Mouse (Mus musculus): Measurements from ENCODE around the gene Abtb2.

DNA sequence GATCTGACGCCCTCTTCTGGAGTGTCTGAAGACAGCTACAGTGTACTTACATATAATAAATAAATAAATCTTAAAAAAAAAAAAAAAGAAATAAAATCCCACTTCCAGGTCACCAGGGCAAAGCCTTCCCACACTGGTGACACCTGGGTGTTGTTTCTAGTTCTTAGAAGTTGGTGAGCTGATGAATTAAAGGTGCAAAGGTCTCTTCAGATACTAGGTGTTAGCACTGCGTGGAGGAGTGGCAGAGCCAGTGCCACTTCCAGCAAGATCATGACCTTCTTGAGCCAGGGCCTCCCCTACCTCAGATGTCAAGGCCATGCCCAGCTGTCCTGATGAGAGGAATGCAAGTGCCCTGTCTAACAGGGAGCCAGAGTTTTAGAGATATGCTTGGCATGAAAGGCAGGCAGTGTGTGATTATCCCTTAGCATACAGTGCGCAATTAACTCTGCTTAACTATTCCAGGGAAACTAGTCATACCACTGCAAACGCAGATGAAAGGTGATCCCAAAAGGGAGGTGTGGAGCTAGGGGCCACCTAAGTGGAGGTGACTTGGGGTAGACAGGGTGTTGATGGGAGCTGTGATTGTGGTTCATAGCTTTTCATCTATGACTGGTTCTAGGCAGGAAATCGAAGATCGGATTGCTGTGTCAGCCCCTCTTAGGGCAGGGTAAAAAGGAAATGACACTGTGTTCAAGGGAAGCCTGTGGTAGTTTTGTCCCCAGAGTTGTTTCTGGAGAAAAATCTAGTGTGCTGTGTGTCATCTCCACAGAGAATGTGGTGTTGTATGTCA is 66.2 kb downstream of the Abtb2 start:
- TF ChIP-seq ZNF384 (IDR thresholded peaks at IDR 0.05; ENCODE audit: low read depth, low read length), result no peak
- TF ChIP-seq HCFC1 (IDR thresholded peaks at IDR 0.05; ENCODE audit: borderline replicate concordance, insufficient read depth, low read length), result no peak

Measured in ES-E14 (cell line).